Mouse (Mus musculus) brain, embryonic 14.5 days (tissue): ENCODE data around the gene Gpc6.

Source experiments
- CTCF ChIP-seq: fragments of 200-500 bp; IDR thresholded peaks from 2 replicates; pipeline ENCODE4 v1.5.1; 2012; ENCODE audit warnings: inconsistent platforms, mild to moderate bottlenecking, moderate library complexity, borderline replicate concordance; ENCODE audit not compliant: insufficient read depth, insufficient read length; ENCODE audit errors: extremely low read depth
- POLR2A ChIP-seq: fragments of 200-500 bp; IDR thresholded peaks from 2 replicates; pipeline ENCODE4 v1.6.1; 2012; ENCODE audit warnings: mild to moderate bottlenecking, inconsistent platforms, borderline replicate concordance; ENCODE audit not compliant: poor library complexity, insufficient read depth, insufficient read length, severe bottlenecking; ENCODE audit errors: extremely low read depth

DNA sequence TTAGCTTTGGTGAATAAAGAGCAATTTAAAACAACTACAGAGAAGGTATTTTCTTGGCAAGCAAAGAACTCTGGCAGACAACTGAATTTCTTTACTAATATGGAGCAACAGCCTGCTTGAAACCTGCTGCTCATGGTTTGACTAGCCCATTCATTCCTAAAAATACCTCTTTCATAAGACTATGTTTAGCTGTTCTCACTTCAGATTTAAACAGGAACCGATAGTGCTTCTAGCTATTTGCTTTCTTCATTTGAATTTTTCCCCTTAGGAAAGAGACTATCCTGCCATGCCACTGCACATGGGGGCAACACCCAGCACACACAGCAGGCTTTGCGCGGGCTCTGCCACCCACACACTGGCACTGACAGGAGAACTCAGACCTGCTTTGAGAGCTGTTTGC lies 888.4 kb downstream of the Gpc6 start:
- TF ChIP-seq CTCF = no peak
- TF ChIP-seq POLR2A = no peak
